Mouse (Mus musculus): Measurements from ENCODE around the gene Ank3. TPM values are rescaled to one million over a fixed set of nuclear protein-coding genes. Genes with fewer than 3 reads are reported as not detected.
"Not testable (repeated sequence)": the region's sequence is repeated elsewhere in the genome, so short reads cannot be mapped to it uniquely, and the experiment has no call there.

Gene Ank3
- 24.5 and 31.5 TPM in 2 replicates for polyA plus RNA-seq (2015; fragmentation: Nextera tagmentation; extraction: Ambion mirVana)

DNA sequence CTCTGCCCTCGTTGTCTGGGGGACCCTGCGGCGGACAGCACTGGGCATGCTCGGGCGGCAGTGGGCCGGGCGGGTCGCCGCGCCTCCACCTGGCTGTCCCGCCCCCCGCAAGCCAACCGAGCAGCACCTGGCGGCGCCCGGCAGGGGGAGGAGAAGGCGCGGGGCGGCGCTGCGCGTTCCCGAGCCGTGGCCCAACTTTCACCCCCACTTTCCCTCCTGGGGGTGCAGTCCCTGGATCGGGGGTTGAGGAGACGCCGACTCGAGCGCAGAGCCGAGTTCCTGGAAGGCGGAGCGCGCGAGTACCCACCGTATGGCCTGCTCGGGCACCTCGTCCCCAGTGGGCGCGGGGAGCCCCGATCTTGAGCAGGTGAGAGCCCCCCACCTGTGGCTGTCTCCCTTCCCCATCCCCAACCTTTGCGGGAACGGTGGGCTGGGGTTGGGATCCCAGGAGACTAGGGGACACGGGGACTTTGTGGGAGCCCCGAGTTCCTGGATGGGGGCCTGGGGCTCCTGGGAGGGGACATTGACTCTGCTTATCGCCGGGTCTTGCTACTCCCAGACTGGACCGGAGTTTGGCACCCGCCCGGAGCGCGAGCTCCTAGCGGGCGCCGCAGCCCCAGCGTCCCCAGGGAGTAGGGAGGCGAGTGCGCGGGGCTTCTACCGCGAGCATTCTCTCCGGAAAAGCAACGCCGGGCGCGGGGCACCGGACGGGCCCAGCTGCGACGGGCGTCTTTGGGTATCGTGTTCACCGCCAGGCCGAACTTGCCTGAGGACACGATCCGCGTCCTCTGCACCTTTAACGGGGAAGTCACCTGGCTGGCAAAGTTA lies at the start of gene Ank3:
TSS of gene Ank3 (plus strand) at position 11 of the 828 bp plus-strand sequence.
- Histone ChIP-seq H3K27ac (ENCODE audit: low read length) (peak within 1 kb of the TSS; percentile 51), H3K4me2 (replicated peaks; ENCODE audit: low read depth, low read length) (peak within 1 kb of the TSS; percentile 96)

DNA sequence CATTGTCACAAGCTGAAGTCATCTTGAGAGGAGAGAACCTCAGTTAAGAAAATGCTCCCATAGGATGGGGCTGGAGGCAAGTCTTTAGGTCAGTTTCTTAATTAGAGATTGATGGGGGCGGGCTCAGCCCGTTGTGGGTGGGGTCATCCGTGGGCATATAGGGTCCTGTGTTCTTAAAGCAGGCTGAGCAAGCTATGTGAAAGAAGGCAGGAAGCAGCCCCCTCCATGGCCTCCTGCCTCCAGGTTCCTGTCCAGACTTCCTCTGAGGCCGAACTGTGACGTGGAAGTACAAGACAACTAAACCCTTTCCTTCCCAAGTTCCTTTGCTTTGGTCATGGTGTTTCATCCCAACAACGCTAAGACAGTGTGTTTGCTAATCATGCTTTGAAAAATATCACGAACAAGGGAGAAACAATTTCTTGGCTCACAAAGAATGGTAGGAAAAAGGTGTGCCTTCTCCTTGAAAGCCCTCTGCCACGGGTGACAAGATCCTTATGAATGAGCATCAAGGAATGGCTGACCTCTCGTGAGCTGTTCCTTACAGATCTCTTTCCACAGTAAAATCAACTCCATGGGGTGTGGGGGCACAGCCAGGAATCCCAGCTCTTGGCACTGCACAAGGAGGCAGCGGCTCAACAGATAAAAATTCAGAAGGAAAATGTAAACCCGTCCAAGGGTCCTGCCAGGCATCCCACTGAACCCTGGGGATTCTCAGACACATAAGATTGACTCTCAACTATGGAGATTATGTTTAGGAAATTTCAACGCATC lies 47.3 kb upstream of the Ank3 start:
- H3K4me2 ChIP-seq (replicated peaks; ENCODE audit: low read depth, low read length) = peak overlapping the region; percentile 93
- no peak for TF ChIP-seq EP300 (IDR thresholded peaks at IDR 0.05)
- peak overlapping the region; percentile 46 for H3K9ac ChIP-seq (replicated peaks; ENCODE audit: low read depth)
- H3K4me3 ChIP-seq (ENCODE audit: low read depth, low read length) = peak overlapping the region; percentile 61
- H3K27ac ChIP-seq (ENCODE audit: low read length) = peak overlapping the region; percentile 79
- no peaks in the 10 kb centered on the region for H3K27me3 ChIP-seq (replicated peaks; ENCODE audit: insufficient read depth, low read length)
- peaks cover 3% of the 10 kb centered on the region; the same call in 1 of the 2 replicates for H3K36me3 ChIP-seq (ENCODE audit: insufficient read depth, low read length)
- peaks cover 22% of the 10 kb centered on the region; the same call in 1 of the 2 replicates for H3K4me1 ChIP-seq (ENCODE audit: insufficient read depth, low read depth, low read length)
- 4% methylated on average over 12 of the region's 12 CpGs for WGBS
- ATAC-seq (peak; percentile 31), DNase-seq (ENCODE audit: low spot score) (peak; percentile 76)
- H3K9me3 ChIP-seq (ENCODE audit: low read length) = no peaks in the 10 kb centered on the region

More for the DNA sequence above, at the start of gene Ank3:
- peak; percentile 51 for TF ChIP-seq CTCF (IDR thresholded peaks at IDR 0.05)
- TF ChIP-seq EP300 (IDR thresholded peaks at IDR 0.05) = no peak
- peak; percentile 91 for ATAC-seq
- Histone ChIP-seq H3K9me3 (ENCODE audit: low read length) (no peaks in the 10 kb centered on the region), H3K9ac (replicated peaks; ENCODE audit: low read depth) (peak within 1 kb of the TSS; percentile 60), H3K36me3 (ENCODE audit: insufficient read depth, low read length) (no peaks in the 10 kb centered on the region), H3K4me3 (ENCODE audit: low read depth, low read length) (peak within 1 kb of the TSS; percentile 71), H3K4me1 (ENCODE audit: insufficient read depth, low read depth, low read length) (peaks cover 8% of the 10 kb centered on the region; the same call in 1 of the 2 replicates), H3K27me3 (replicated peaks; ENCODE audit: insufficient read depth, low read length) (0 out of 2 replicates have a peak, but pooled peaks cover 3% of the 10 kb centered on the region)
- peak; percentile 82 for DNase-seq (ENCODE audit: low spot score)
- WGBS = under 1% methylated on average over 55 of the region's 77 CpGs

DNA sequence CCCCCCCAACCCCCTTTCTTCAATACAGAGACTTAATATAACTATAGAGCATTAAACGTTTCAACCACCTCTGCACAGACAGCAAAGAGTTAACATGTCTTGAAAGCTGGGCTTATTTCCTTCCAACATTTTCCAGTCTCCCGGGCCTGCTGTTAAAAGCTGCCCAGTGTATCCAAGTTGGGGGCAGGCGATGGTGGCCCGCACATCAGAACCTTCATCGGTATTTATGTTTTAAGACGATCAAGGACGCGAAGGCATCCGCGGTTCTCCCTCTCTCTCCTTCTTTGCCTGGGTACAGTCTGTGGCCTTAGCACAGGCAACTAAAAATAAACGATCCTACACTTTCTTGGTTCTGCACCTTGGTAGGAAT lies 46.7 kb upstream of the Ank3 start:
- H3K9ac ChIP-seq (replicated peaks; ENCODE audit: low read depth) = peak overlapping the region; percentile 46
- peak overlapping the region; percentile 61 for H3K4me3 ChIP-seq (ENCODE audit: low read depth, low read length)
- peak; percentile 44 for DNase-seq (ENCODE audit: low spot score)
- WGBS = 1% methylated on average over 11 of the region's 11 CpGs
- H3K4me2 ChIP-seq (replicated peaks; ENCODE audit: low read depth, low read length) = peak overlapping the region; percentile 93
- H3K27me3 ChIP-seq (replicated peaks; ENCODE audit: insufficient read depth, low read length) = no peaks in the 10 kb centered on the region
- no peaks in the 10 kb centered on the region for H3K9me3 ChIP-seq (ENCODE audit: low read length)
- no peak for TF ChIP-seq CTCF (IDR thresholded peaks at IDR 0.05)
- TF ChIP-seq EP300 (IDR thresholded peaks at IDR 0.05) = no peak
- ATAC-seq = no peak
- peak overlapping the region; percentile 79 for H3K27ac ChIP-seq (ENCODE audit: low read length)
- peaks cover 22% of the 10 kb centered on the region; the same call in 1 of the 2 replicates for H3K4me1 ChIP-seq (ENCODE audit: insufficient read depth, low read depth, low read length)
- H3K36me3 ChIP-seq (ENCODE audit: insufficient read depth, low read length) = peaks cover 3% of the 10 kb centered on the region; the same call in 1 of the 2 replicates

DNA sequence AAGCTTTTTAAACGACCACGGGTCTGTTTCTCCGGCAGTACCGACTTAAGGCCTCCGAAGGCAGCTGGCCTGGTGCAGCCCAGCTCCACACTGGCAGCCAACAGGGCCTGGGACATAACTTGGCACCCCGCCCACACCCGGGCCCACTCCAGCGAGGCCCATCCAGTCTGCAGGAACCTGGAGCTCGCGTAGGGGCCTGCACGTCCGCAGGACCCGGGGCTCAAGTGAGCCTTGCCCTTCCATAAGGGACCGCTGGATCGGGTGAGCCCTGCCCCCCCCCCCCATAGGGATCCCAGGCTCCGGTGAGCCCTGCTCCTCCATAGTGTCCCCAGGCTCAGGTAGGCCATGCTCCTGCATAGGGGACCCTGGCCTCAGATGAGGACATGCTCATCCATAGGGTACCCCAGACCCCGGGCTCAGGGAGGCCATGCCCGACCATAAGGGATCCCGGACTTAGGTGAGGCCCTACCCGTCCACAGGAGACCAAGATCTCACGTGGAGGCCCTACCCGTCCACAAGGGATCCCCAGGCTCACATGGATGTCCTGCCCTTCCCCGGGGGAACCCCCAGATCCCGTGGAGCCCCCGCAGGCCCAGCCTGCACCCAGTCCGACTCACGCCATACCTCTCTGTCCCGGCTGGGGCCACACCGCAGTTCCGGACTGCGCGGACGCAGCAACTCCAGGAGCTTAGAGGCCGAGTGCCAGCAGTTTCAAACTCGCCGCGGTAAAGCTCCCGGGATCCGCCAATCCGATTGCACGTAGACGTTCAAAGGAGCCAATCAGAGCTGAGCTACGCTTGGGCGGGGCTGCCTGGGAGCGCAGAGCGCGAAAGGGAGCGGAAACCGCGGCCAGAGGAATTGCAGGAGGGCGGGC lies 46.1 kb upstream of the Ank3 start, which contains the start of gene Cdk1:
TSS of gene Cdk1 (minus strand) at position 727 of the 874 bp plus-strand sequence.
- under 1% methylated on average over 48 of the region's 51 CpGs for WGBS
- TF ChIP-seq CTCF (IDR thresholded peaks at IDR 0.05) (no peak), EP300 (IDR thresholded peaks at IDR 0.05) (0 out of 2 replicates have a peak, but pooled peaks have one; percentile 37)
- Histone ChIP-seq H3K4me3 (ENCODE audit: low read depth, low read length) (peak within 1 kb of the TSS; percentile 61), H3K9me3 (ENCODE audit: low read length) (no peaks in the 10 kb centered on the region), H3K9ac (replicated peaks; ENCODE audit: low read depth) (peak within 1 kb of the TSS; percentile 46; the same call in 1 of the 2 replicates), H3K4me1 (ENCODE audit: insufficient read depth, low read depth, low read length) (peaks cover 22% of the 10 kb centered on the region; the same call in 1 of the 2 replicates), H3K27me3 (replicated peaks; ENCODE audit: insufficient read depth, low read length) (no peaks in the 10 kb centered on the region), H3K36me3 (ENCODE audit: insufficient read depth, low read length) (peaks cover 3% of the 10 kb centered on the region; the same call in 1 of the 2 replicates), H3K27ac (ENCODE audit: low read length) (peak within 1 kb of the TSS; percentile 79), H3K4me2 (replicated peaks; ENCODE audit: low read depth, low read length) (peak within 1 kb of the TSS; percentile 93)
- ATAC-seq = peak; percentile 98
- DNase-seq (ENCODE audit: low spot score) = peak; percentile 99

DNA sequence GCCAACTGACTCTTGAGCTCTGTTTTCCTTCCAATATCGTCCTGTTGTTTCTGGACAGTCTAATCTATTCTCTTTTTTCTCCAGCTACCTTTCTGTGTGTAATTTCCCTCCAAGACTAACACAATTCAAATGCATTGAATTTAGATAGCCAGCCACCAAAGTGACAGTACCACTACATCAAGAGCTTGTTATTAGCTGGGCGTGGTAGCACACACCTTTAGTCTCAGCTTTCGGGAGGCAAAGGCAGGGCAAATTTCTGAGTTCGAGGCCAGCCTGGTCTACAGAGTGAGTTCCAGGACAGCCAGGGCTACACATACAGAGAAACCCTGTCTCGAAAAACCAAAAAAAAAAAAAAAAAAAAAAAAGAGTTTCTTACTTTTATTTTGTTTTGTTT lies 45.5 kb upstream of the Ank3 start:
- ATAC-seq; H3K36me3 ChIP-seq (ENCODE audit: insufficient read depth, low read length); H3K27ac ChIP-seq (ENCODE audit: low read length); DNase-seq (ENCODE audit: low spot score); H3K9ac ChIP-seq (replicated peaks; ENCODE audit: low read depth); H3K9me3 ChIP-seq (ENCODE audit: low read length); H3K27me3 ChIP-seq (replicated peaks; ENCODE audit: insufficient read depth, low read length): not testable (repeated sequence)
- Histone ChIP-seq H3K4me2 (replicated peaks; ENCODE audit: low read depth, low read length) (peak overlapping the region; percentile 93), H3K4me3 (ENCODE audit: low read depth, low read length) (0 out of 2 replicates have a peak overlapping the region, but pooled peaks have one; percentile 61), H3K4me1 (ENCODE audit: insufficient read depth, low read depth, low read length) (peaks cover 20% of the 10 kb centered on the region; the same call in 1 of the 2 replicates)
- WGBS = 23% methylated on average over 5 of the region's 5 CpGs

All from lung, postnatal 0 days (tissue).